Mouse (Mus musculus) C2C12 (cell line): ENCODE measurements around the gene Ints6. TPM values are rescaled to one million over a fixed set of nuclear protein-coding genes. Genes with fewer than 3 reads are reported as not detected.
"Not testable (repeated sequence)": the region's sequence is repeated elsewhere in the genome, so short reads cannot be mapped to it uniquely, and the experiment has no call there.

Experiments used
- H3K27me3 ChIP-seq: one replicate; pipeline ENCODE4 v1.6.1; 2011; ENCODE audit not compliant: control insufficient read depth, insufficient read depth, insufficient read length
- H3K36me3 ChIP-seq: one replicate; pipeline ENCODE4 v1.6.1; 2011; ENCODE audit not compliant: control insufficient read depth, insufficient read depth
- H3K4me3 ChIP-seq: one replicate; pipeline ENCODE4 v1.5.1; 2011; ENCODE audit warnings: mild to moderate bottlenecking, control low read depth; ENCODE audit not compliant: poor library complexity, insufficient read depth, severe bottlenecking
- H3K79me2 ChIP-seq: one replicate; pipeline ENCODE4 v1.6.1; 2011; ENCODE audit not compliant: control insufficient read depth, insufficient read depth
- H3K79me3 ChIP-seq: one replicate; pipeline ENCODE4 v1.6.1; 2011; ENCODE audit warnings: low read depth, control low read depth
- H3ac ChIP-seq: one replicate; pipeline ENCODE3; 2011; ENCODE audit warnings: low read depth; ENCODE audit not compliant: control insufficient read depth, insufficient read length
- CEBPB ChIP-seq: IDR thresholded peaks from one replicate; pipeline ENCODE4 v1.6.1; 2011; ENCODE audit warnings: low read depth, mild to moderate bottlenecking, control low read depth, moderate library complexity
- CTCF ChIP-seq: IDR thresholded peaks from one replicate; pipeline ENCODE4 v1.5.1; 2011; ENCODE audit not compliant: control insufficient read depth, insufficient read depth, insufficient read length
- FOSL1 ChIP-seq: IDR thresholded peaks from one replicate; pipeline ENCODE4 v1.8.0; 2011; ENCODE audit warnings: mild to moderate bottlenecking, low read length; ENCODE audit not compliant: poor library complexity, insufficient read depth, severe bottlenecking
- MAX ChIP-seq: IDR thresholded peaks from one replicate; pipeline ENCODE4 v1.6.1; 2011; ENCODE audit warnings: mild to moderate bottlenecking, control low read depth
- MYOD1 ChIP-seq: IDR thresholded peaks from one replicate; pipeline ENCODE4 v1.6.1; 2011; ENCODE audit warnings: low read depth; ENCODE audit not compliant: control insufficient read depth, insufficient read length
- MYOG ChIP-seq: IDR thresholded peaks from one replicate; pipeline ENCODE4 v1.6.1; 2011; ENCODE audit not compliant: control insufficient read depth, insufficient read length; ENCODE audit errors: extremely low read depth
- USF1 ChIP-seq: IDR thresholded peaks from one replicate; pipeline ENCODE4 v1.6.1; 2011; ENCODE audit warnings: low read depth, mild to moderate bottlenecking, control low read depth, moderate library complexity
- polyA plus RNA-seq: library from polyadenylated mRNA; unstranded; fragments of >200 nt; fragmentation: generic; extraction: Trizol; gene quantifications from one replicate; pipeline ENCODE4 v1.2.1, GENCODE M21; 2012; ENCODE audit warnings: missing spikeins

Ints6 gene
- polyA plus RNA-seq, 1 experiment, result 6.7 TPM

- Histone ChIP-seq H3K4me3 (no peak overlapping the region), H3K36me3 (no peaks in the 10 kb centered on the region), H3K79me2 (no peaks in the 10 kb centered on the region), H3ac (no peak overlapping the region), H3K27me3 (no peaks in the 10 kb centered on the region), H3K79me3 (no peaks in the 10 kb centered on the region)
- no peak for TF ChIP-seq CTCF
- TF ChIP-seq FOSL1, result no peak
- no peak for TF ChIP-seq CEBPB
- TF ChIP-seq MYOD1, result no peak
- TF ChIP-seq USF1, result no peak
- no peak for TF ChIP-seq MYOG
Measured at GRCm38 (mm10) chr14:62651771-62652170, 109.2 kb downstream of the Ints6 start.

GRCm38 (mm10) chr14:62650376-62650775, 110.6 kb downstream of the Ints6 start:
- no peaks in the 10 kb centered on the region for H3K79me3 ChIP-seq
- no peak overlapping the region for H3K4me3 ChIP-seq

DNA sequence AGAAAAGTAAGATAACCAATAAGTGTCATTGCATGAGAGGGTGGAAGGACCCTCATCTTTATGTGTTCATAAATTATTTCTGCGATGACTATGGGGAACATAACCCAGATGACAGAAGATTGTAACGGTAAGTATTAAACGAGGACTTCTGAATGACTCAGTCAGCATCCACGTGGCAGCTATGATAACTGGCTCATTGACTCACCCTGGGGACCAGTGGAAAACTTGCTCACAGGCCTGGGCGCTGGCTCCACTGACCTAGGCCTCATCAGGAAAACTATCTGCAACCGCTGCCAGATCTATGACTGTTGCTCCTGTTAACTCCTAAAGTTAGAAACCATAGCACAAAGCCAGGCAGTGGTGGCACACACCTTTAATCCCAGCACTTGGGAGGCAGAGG, 112.6 kb downstream of the Ints6 start:
- no peaks in the 10 kb centered on the region for H3K79me2 ChIP-seq
- H3K27me3 ChIP-seq, result no peaks in the 10 kb centered on the region
- TF ChIP-seq USF1, result peak; percentile 4
- no peak for TF ChIP-seq MYOG
- TF ChIP-seq MAX, result peak; percentile 67
- no peak for TF ChIP-seq CTCF
- no peak for TF ChIP-seq MYOD1
- no peak for TF ChIP-seq CEBPB
- peak; percentile 17 for TF ChIP-seq FOSL1
- H3K4me3 ChIP-seq, result no peak overlapping the region
- no peaks in the 10 kb centered on the region for H3K36me3 ChIP-seq
- no peak overlapping the region for H3ac ChIP-seq
- no peaks in the 10 kb centered on the region for H3K79me3 ChIP-seq

More at GRCm38 (mm10) chr14:62650376-62650775, 110.6 kb downstream of the Ints6 start:
- Histone ChIP-seq H3K79me2 (no peaks in the 10 kb centered on the region), H3K27me3 (no peaks in the 10 kb centered on the region), H3ac (no peak overlapping the region), H3K36me3 (no peaks in the 10 kb centered on the region)
- TF ChIP-seq FOSL1 (no peak), CEBPB (no peak), MYOG (no peak), MAX (no peak), CTCF (no peak)

GRCm38 (mm10) chr14:62642368-62642767, 118.6 kb downstream of the Ints6 start:
- H3K79me2 ChIP-seq, H3K36me3 ChIP-seq, H3ac ChIP-seq, H3K79me3 ChIP-seq, H3K4me3 ChIP-seq, H3K27me3 ChIP-seq: not testable (repeated sequence)

- Histone ChIP-seq H3K79me3 (no peaks in the 10 kb centered on the region), H3K36me3 (no peaks in the 10 kb centered on the region), H3ac (no peak overlapping the region), H3K4me3 (no peak overlapping the region), H3K27me3 (no peaks in the 10 kb centered on the region), H3K79me2 (no peaks in the 10 kb centered on the region)
- TF ChIP-seq CEBPB, result no peak
- TF ChIP-seq FOSL1, result no peak
- TF ChIP-seq MAX, result no peak
- no peak for TF ChIP-seq MYOD1
- no peak for TF ChIP-seq MYOG
- no peak for TF ChIP-seq CTCF
- TF ChIP-seq USF1, result no peak
Measured at GRCm38 (mm10) chr14:62640396-62640795, 120.6 kb downstream of the Ints6 start.

DNA sequence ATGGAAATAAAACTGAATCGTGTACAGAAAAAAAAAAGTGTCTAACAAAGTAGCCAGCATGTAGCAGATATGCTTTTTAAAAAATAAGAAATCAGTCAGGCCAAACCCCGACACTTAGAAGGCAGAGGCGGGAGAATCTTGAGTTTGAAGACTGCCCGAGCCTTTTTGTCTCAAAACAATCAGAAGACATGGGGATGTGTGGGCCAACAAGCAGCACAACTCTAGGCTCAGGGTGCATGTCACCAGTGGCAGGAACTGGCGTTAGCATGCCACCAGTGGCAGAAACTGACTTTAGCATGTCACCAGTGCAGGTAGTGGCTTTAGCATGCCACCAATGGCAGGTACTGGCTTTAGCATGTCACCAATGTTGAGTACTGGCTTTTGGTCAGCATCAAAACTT, 121.4 kb downstream of the Ints6 start:
- H3K4me3 ChIP-seq, result no peak overlapping the region
- H3K79me2 ChIP-seq, result no peaks in the 10 kb centered on the region
- no peaks in the 10 kb centered on the region for H3K79me3 ChIP-seq
- H3ac ChIP-seq, result no peak overlapping the region
- no peaks in the 10 kb centered on the region for H3K27me3 ChIP-seq
- TF ChIP-seq MAX (no peak), FOSL1 (no peak), MYOD1 (no peak), CTCF (no peak)
- no peaks in the 10 kb centered on the region for H3K36me3 ChIP-seq
